Mouse (Mus musculus): ENCODE results near the gene Themis. TPM values are rescaled to one million over a fixed set of nuclear protein-coding genes. Genes with fewer than 3 reads are reported as not detected.

The Themis gene
- 0.04 and 0.08 TPM in 2 replicates for polyA plus RNA-seq (2021; fragmentation: Nextera tagmentation)
- long read RNA-seq, experiment 1 = 0 reads
- long read RNA-seq, experiment 2 = 0 reads

DNA sequence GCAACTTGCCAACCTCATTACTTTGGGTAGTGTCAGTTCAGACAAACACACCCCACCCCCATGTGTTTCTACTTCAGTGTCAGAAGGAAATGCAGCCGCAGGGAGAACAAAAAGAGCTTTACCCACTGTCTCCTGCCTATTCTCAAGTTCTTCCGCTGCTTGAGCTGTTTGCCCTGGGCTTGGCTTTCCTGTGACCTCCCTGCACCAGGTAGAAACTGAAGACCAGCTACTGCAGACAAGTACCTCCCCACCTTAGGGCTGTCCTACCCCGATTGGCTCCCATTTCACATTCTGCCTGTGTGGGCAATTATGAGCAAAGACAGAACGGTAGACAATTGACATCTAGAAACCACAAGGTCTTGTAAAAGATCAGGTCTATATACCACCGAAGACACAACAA lies at the start of gene Themis:
Gene Themis, plus strand, starts transcription at position 100 of the 400 bp plus-strand sequence.

All from layer of hippocampus, adult 6 months (tissue).